Mouse (Mus musculus): ENCODE data around the gene Hist2h3b. TPM values are rescaled to one million over a fixed set of nuclear protein-coding genes. Genes with fewer than 3 reads are reported as not detected.

The Hist2h3b gene
- 1,000 to 10,000 TPM; 2,116 to 2,242 TPM for total RNA-seq (2023)

GRCm38 (mm10) chr3:96268051-96268775 is at the start of gene Hist2h3b:
Hist2h3b (plus strand) TSS chr3:96268654.

GRCm38 (mm10) chr3:96219661-96220130 is 48.8 kb upstream of the Hist2h3b start, which contains the start of the genes Bola1 and Hist2h2ab:
Bola1 (minus strand) TSS chr3:96219709.
Hist2h2ab (plus strand) TSS chr3:96219865.

GRCm38 (mm10) chr3:96220765-96221639 is 47.5 kb upstream of the Hist2h3b start, which contains the start of the genes Hist2h2ac and Hist2h2be:
Hist2h2ac (minus strand) TSS chr3:96220880.
Hist2h2be (plus strand) TSS chr3:96221119.

GRCm38 (mm10) chr3:96238954-96239793 is 29.3 kb upstream of the Hist2h3b start, which contains the start of gene Hist2h3c2:
Hist2h3c2 (minus strand) TSS chr3:96239127.

GRCm38 (mm10) chr3:96239949-96240798 is 28.3 kb upstream of the Hist2h3b start, which contains the start of gene Hist2h2aa2:
Hist2h2aa2 (minus strand) TSS chr3:96240276.

GRCm38 (mm10) chr3:96245003-96245886 is 23.2 kb upstream of the Hist2h3b start, which contains the start of gene Hist2h2aa1:
Hist2h2aa1 (plus strand) TSS chr3:96245497.

GRCm38 (mm10) chr3:96246427-96246856 is 22.0 kb upstream of the Hist2h3b start, which contains the start of gene Hist2h3c1:
Hist2h3c1 (plus strand) TSS chr3:96246685.

GRCm38 (mm10) chr3:96262979-96263550 is 5.4 kb upstream of the Hist2h3b start, which contains the start of gene Hist2h4:
Hist2h4 (minus strand) TSS chr3:96263311.

GRCm38 (mm10) chr3:96269511-96270474 is 1.3 kb downstream of the Hist2h3b start, which contains the start of gene Hist2h2bb:
Hist2h2bb (plus strand) TSS chr3:96269752.

GRCm38 (mm10) chr3:96293787-96294186 is 25.3 kb downstream of the Hist2h3b start, which contains the start of gene Fcgr1:
Fcgr1 (minus strand) TSS chr3:96293969.

Other genes starting within 250 kb of the Hist2h3b start
- gene Vps45, start 210.2 kb upstream of the Hist2h3b start, total RNA-seq (2023), result 10 to 100 TPM; 16.1 to 22.9 TPM
- 10 to 100 TPM; 14.0 to 20.9 TPM for gene Otud7b, start 164.1 kb upstream of the Hist2h3b start, total RNA-seq (2023)
- gene Mtmr11, start 106.7 kb upstream of the Hist2h3b start, total RNA-seq (2023), result under 1 TPM in 1 of 2 experiments, not detected in 1; 0.49 TPM
- gene Sf3b4, start 96.3 kb upstream of the Hist2h3b start, total RNA-seq (2023), result 10 to 100 TPM; 45.7 to 50.8 TPM
- gene Sv2a, start 87.5 kb upstream of the Hist2h3b start, total RNA-seq (2023), result under 1 TPM; 0.07 to 0.64 TPM
- 1 to 10 TPM; 5.7 to 5.8 TPM for gene Bola1, start 48.9 kb upstream of the Hist2h3b start, total RNA-seq (2023)
- 10 to 100 TPM; 17.4 to 21.4 TPM for gene Hist2h2ab, start 48.8 kb upstream of the Hist2h3b start, total RNA-seq (2023)
- 100 to 1,000 TPM; 338 to 339 TPM for gene Hist2h2ac, start 47.8 kb upstream of the Hist2h3b start, total RNA-seq (2023)
- gene Hist2h2be, start 47.5 kb upstream of the Hist2h3b start, total RNA-seq (2023), result 1 to 10 TPM; 2.6 to 3.5 TPM
- gene Hist2h3c2, start 29.5 kb upstream of the Hist2h3b start, total RNA-seq (2023), result 100 to 1,000 TPM; 451 to 486 TPM
- gene Hist2h2aa2, start 28.4 kb upstream of the Hist2h3b start, total RNA-seq (2023), result 1,000 to 10,000 TPM; 2,817 to 3,247 TPM
- 10 to 100 TPM in 1 of 2 experiments, 1 to 10 TPM in 1; 10.0 to 41.5 TPM for gene Hist2h2aa1, start 23.2 kb upstream of the Hist2h3b start, total RNA-seq (2023)
- gene Hist2h3c1, start 22.0 kb upstream of the Hist2h3b start, total RNA-seq (2023), result not detected
- 100 to 1,000 TPM; 249 to 250 TPM for gene Hist2h4, start 5.3 kb upstream of the Hist2h3b start, total RNA-seq (2023)
- gene Hist2h2bb, start 1.1 kb downstream of the Hist2h3b start, total RNA-seq (2023), result 1,000 to 10,000 TPM; 1,687 to 1,847 TPM
- gene Fcgr1, start 25.3 kb downstream of the Hist2h3b start, total RNA-seq (2023), result 1 to 10 TPM; 1.9 to 3.0 TPM
- gene BC107364, start 183.7 kb downstream of the Hist2h3b start, total RNA-seq (2023), result not detected